Mouse (Mus musculus) ovary, postnatal 14 days (tissue): Measurements from ENCODE around the gene Gbf1.

ENCODE experiments used
- DNase-seq: peaks from one replicate; pipeline ENCODE4 v3.0.0; 2022; ENCODE audit warnings: low spot score

The Gbf1 gene

DNA sequence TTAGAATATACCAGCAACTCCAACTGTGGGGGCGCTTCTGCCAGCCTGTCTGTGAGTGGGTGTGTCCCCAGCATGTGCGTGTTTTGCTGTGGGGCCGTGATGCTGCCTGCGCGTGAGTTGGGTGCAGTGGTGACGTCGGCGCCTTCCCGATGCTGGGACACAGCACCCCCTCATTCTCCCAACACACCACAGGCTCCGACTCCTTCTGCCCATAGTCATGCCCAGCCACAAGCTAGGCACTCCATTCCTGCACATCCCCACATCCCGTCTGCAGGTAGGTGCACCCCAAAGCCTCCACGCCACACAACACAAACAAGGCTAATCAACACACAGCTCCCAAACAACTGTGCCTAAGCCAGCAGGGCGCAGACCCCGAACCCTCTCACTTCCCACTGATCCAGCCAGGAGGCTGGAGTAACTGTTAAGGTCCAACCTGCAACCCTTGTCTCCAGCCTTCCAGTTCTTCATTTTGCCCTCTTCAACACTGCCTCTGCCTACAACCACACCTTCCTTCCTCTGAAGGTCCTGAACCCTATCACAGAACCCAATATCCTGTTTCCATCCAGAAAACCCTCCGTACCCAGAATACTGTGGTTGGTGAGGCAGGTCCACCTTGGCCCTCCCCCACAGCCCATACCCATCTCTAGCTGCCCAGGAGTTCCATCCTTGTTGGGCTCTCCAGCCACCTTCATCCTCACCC is 164.7 kb downstream of the Gbf1 start:
- DNase-seq: no peak

DNA sequence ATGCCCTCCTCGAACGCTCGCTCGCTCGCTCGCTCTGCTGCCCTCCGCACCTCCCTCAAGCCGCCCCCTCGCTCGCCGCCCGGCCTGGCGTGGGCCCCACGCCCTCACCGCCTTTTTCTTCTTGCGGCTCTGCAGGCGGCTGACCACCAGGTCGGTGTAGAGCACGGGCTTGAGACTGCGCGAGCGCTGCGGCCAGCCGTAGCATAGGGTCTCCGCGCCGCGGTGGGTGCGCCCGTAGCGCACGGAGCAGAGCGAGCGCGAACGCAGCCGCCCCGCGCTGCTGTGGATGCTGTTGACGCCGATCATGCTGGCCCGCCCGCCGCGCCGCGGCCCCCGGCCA is 165.2 kb downstream of the Gbf1 start:
- no peak for DNase-seq

DNA sequence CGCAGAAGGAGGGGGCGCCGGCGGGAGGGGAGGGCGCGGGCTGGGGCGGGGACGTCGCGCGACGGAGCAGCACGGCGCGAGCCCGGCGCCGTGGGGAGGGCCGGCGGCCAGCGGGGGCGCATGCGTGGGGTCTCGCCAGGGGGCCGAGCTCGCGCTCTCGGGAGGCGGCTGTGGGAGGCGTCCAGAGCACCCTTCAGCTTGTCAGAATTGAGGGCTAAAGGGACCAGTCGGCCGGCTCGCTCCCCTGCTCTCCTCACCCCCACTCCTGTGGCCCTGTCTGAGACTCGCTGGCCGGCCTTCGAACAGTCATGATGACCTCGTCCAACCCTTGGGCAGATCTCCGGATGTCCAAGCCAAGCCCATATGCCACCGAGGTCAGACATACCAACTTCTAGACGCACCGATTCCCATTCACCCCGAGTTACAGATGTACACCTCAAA is 165.7 kb downstream of the Gbf1 start:
- peak; percentile 59 for DNase-seq

GRCm38 (mm10) chr19:46318586-46319378 is 166.5 kb downstream of the Gbf1 start:
- no peak for DNase-seq

DNA sequence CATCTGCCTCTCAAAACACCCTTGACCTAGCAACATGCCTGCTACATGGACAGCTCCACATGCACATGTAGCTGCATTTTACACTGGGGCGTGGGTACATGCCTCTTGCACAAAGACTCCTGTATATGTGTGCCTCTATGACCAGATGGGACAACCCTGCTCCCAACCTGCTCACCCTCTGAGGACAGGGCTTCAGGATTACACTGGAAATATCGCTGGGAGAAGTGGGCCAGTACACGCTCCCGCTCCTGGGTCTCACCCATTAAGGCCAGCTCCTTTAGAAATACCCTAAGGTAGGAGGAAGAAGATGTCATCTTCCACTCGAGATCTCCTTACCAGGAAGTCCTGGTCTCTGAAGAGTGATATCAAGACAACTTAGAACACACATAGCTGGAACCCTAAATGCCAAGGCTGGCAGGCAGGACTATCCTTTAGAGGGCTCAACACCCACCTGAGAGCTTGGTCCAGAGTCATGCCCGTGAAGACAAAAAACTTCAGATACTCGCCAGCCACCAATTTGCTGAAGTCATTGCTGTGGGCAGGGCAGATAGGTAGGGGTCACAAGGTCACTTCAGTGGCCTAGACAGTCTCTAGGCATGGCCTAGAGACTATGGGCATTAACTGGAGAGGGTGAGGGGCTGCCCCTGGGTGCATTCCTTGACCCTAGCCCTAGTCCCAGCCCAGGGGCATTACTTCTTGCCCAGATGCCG is 167.9 kb downstream of the Gbf1 start:
- no peak for DNase-seq

GRCm38 (mm10) chr19:46321101-46321943 is 169.0 kb downstream of the Gbf1 start:
- no peak for DNase-seq

- DNase-seq: no peak
Measured at GRCm38 (mm10) chr19:46322144-46322995, 170.1 kb downstream of the Gbf1 start.

DNA sequence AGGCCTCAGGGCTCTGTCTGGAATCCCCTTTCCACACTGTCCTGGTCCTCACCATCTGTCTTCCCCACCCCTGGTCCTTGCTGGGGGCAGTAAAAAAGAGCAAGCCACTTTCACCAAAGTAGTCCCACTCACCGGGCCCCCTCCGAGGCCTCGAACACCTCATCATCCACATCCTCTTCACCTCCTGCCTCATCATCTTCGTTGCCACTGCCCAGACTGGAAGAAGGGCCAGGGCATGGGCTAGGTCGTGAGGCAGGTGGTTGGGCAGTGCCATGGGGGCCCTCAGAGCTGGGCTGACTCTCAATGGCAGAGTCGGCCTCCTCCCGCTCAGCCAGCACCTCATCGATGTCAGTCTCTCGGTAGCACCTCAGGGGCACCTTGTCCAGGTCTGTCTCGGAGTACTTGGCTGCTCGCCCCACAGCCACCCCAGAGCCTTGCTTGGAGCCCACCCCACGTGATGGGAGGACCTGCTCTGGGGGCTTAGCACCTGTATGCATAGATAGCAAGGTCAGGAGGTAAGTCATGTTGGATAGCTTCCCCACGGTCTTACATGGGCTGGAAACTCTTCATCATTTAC is 170.8 kb downstream of the Gbf1 start:
- no peak for DNase-seq

DNA sequence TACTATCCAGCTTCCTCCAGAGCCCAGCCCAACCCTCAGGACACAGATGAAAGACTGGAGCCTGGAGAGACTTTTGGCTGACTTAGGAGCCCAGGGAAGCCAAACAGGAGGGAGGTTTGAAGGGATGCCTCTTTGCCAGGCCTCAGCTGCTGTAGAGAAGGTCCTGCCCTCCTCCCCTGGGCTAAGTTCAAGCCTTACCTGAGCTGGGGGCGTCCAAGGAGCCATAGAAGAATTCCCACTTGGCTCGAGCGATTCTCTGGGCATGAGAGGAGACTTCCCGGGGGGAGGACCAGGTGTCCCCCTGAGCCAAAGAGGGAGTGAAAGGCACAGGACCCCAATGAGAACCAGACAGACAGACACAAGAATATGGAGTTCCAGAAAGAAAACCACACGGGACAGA is 171.4 kb downstream of the Gbf1 start:
- DNase-seq: no peak

- no peak for DNase-seq
Measured at GRCm38 (mm10) chr19:46324366-46324765, 172.1 kb downstream of the Gbf1 start.

- DNase-seq: no peak
Measured at GRCm38 (mm10) chr19:46324918-46325317, 172.6 kb downstream of the Gbf1 start.

- DNase-seq: no peak
Measured at GRCm38 (mm10) chr19:46326019-46326755, 173.9 kb downstream of the Gbf1 start.

GRCm38 (mm10) chr19:46326756-46327305 is 174.5 kb downstream of the Gbf1 start, which contains the start of gene Psd:
TSS of gene Psd (minus strand) at chr19:46327156.
- DNase-seq: no peak

GRCm38 (mm10) chr19:46327531-46328064 is 175.3 kb downstream of the Gbf1 start:
- no peak for DNase-seq

DNA sequence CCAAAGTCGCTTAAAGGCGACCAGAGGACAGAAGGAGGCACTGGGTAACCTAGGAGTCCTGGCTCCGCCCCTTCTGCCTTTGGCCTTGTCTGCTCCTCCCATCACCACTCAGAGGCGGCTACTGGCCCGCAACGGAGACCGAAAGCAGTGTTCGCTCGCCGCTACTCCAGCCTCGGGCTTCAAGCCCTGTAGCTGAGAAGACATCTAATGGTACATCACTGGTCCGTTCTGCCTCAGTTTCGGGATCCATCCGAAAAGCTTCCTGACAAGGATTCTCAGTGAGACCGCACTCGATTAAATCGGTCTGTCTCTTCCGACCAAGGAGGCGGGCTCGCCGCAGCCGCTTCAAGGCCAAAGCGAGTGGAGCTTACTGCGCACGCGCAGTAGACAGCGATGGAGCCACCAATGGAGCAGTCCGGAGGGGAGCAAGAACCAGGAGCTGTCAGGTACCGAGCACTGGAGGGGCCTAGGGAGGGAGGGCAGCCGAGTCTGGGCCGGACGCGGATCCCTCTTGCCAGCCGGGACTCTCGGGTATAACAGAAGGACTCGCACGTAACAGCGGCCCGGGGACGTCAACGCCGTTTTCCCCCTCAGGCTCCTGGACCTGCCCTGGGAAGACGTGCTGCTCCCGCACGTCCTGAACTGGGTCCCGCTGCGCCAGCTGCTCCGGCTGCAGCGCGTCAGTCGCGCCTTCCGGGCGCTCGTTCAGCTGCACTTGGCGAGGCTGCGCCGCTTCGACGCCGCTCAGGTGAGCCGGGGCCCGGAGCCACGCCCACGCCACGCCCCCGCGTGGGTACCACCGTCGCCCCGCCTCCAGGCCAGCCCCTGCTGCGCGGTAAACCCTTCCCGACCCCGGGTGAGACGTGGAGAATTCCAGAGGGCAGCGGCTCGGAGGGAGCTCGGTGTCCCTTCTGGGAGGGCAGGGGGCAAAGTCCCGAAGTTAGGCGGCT is 176.0 kb downstream of the Gbf1 start, which contains the start of gene Fbxl15:
Gene Fbxl15, plus strand, starts transcription at position 104 of the 950 bp plus-strand sequence.
- DNase-seq: peak; percentile 92

GRCm38 (mm10) chr19:46329031-46329641 is 176.8 kb downstream of the Gbf1 start:
- no peak for DNase-seq

DNA sequence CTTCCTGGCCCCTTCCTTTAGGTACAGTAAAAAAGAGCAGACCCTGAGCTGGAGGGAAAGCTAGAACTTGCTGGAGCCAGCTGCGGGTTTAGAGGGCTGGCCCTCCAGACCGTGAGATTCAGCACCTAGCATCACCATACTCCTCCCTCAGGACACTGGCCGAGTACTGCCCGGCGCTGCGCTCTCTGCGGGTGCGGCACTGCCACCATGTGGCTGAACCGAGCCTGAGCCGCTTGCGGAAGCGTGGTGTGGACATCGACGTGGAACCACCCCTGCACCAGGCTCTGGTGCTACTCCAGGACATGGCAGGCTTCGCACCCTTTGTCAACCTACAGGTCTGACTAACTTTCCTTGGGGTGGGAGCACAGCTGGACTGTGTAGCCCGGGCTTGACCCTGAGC is 177.6 kb downstream of the Gbf1 start:
- DNase-seq: peak; percentile 76

GRCm38 (mm10) chr19:46330696-46331095 is 178.4 kb downstream of the Gbf1 start:
- no peak for DNase-seq
